ENCODE assay signal across 9 mouse cellular contexts in genomic region chr7:97420958-97421651, GRCm38 (mm10). TPM values are rescaled to one million over a fixed set of nuclear protein-coding genes. Genes with fewer than 3 reads are reported as not detected.
A peak's percentile ranks its signal among the peaks of the same experiment; 100 is the strongest.
DNase-seq lines count a peak whose midpoint lies in the region; ATAC-seq lines count a peak whose summit lies in the region.
"Had no signal": no experiment of that assay in that cellular context is flagged by ENCODE, and none has a peak within 500 bp of the region (broad histone marks: within the 10 kb centered on the region; RNA-seq: fewer than 3 reads in every experiment).

No protein-coding gene starts in this region.

- no peak overlapping the region for H3K27ac ChIP-seq in heart, embryonic 12.5 days (ENCODE audit: poor library complexity, severe bottlenecking)
- H3K27ac ChIP-seq in heart, embryonic 11.5 days (ENCODE audit: low read depth, low read length) = no peak overlapping the region
- no peak overlapping the region for H3K27ac ChIP-seq in neural tube, embryonic 14.5 days (ENCODE audit: low read depth, low read length)
- no peak overlapping the region; the same call in 1 of the 2 replicates for H3K27ac ChIP-seq in neural tube, embryonic 15.5 days (replicated peaks)

- H3K27me3 ChIP-seq in heart, embryonic 12.5 days (replicated peaks) = no peaks in the 10 kb centered on the region
- H3K27me3 ChIP-seq in heart, embryonic 11.5 days (ENCODE audit: control insufficient read depth, insufficient read depth, low read length) = no peaks in the 10 kb centered on the region
- no peaks in the 10 kb centered on the region for H3K27me3 ChIP-seq in neural tube, embryonic 14.5 days (ENCODE audit: control insufficient read depth, insufficient read depth, low read length)
- H3K27me3 ChIP-seq in neural tube, embryonic 15.5 days (replicated peaks) = no peaks in the 10 kb centered on the region

- H3K4me3 ChIP-seq in heart, embryonic 12.5 days = no peak overlapping the region
- H3K4me3 ChIP-seq in heart, embryonic 11.5 days (ENCODE audit: low read depth, low read length) = no peak overlapping the region
- H3K4me3 ChIP-seq in neural tube, embryonic 14.5 days (ENCODE audit: low read depth, low read length) = no peak overlapping the region
- H3K4me3 ChIP-seq in neural tube, embryonic 15.5 days (replicated peaks) = no peak overlapping the region

- H3K4me2 ChIP-seq in heart, embryonic 12.5 days = no peak overlapping the region
- no peak overlapping the region for H3K4me2 ChIP-seq in heart, embryonic 11.5 days
- H3K4me2 ChIP-seq in neural tube, embryonic 14.5 days (ENCODE audit: low read depth, low read length) = no peak overlapping the region
- H3K4me2 ChIP-seq in neural tube, embryonic 15.5 days = no peak overlapping the region

- ATAC-seq in heart, embryonic 12.5 days (ENCODE audit: insufficient number of reproducible peaks, low FRiP score) = no peak
- no peak for ATAC-seq in heart, embryonic 11.5 days (replicated peaks; ENCODE audit: insufficient number of reproducible peaks, low FRiP score, low TSS enrichment)
- peak; percentile 29; the same call in 1 of the 2 replicates for ATAC-seq in neural tube, embryonic 14.5 days (ENCODE audit: low read depth)
- ATAC-seq in neural tube, embryonic 15.5 days (ENCODE audit: low FRiP score) = no peak; the same call in 1 of the 2 replicates
- ATAC-seq in erythroid progenitor cell, adult 5-6 weeks (replicated peaks; ENCODE audit: low FRiP score, poor library complexity, severe bottlenecking) = no peak
- ATAC-seq: CD4-positive, CD25-positive, alpha-beta regulatory T cell, adult 4 months had no signal

- no peaks in the 10 kb centered on the region for H3K36me3 ChIP-seq in heart, embryonic 12.5 days
- H3K36me3 ChIP-seq in heart, embryonic 11.5 days (ENCODE audit: control insufficient read depth, insufficient read depth, low read length) = no peaks in the 10 kb centered on the region
- H3K36me3 ChIP-seq in neural tube, embryonic 14.5 days (ENCODE audit: control insufficient read depth, insufficient read depth, low read length) = no peaks in the 10 kb centered on the region
- no peaks in the 10 kb centered on the region for H3K36me3 ChIP-seq in neural tube, embryonic 15.5 days

- H3K9ac ChIP-seq in heart, embryonic 12.5 days = 0 out of 2 replicates have a peak overlapping the region, but pooled peaks have one; percentile 15
- H3K9ac ChIP-seq in heart, embryonic 11.5 days (ENCODE audit: low read depth, low read length) = no peak overlapping the region
- no peak overlapping the region for H3K9ac ChIP-seq in neural tube, embryonic 14.5 days (replicated peaks; ENCODE audit: low read depth, low read length)
- no peak overlapping the region for H3K9ac ChIP-seq in neural tube, embryonic 15.5 days (replicated peaks)

- DNase-seq in cerebellum, postnatal 25 days = peak; percentile 79 to 83
- peak; percentile 15 for DNase-seq in telencephalon, adult 2 months (ENCODE audit: low read depth, low spot score)
- DNase-seq in thymus, postnatal 14 days = no peak

- 79% methylated on average over 8 of the region's 8 CpGs for WGBS in heart, embryonic 12.5 days
- 81% methylated on average over 8 of the region's 8 CpGs for WGBS in heart, embryonic 11.5 days (ENCODE audit: insufficient replicate concordance)
- WGBS in neural tube, embryonic 14.5 days = 80% methylated on average over 8 of the region's 8 CpGs
- 78% methylated on average over 8 of the region's 8 CpGs for WGBS in neural tube, embryonic 15.5 days

- H3K9me3 ChIP-seq in heart, embryonic 12.5 days (replicated peaks) = no peaks in the 10 kb centered on the region
- H3K9me3 ChIP-seq in heart, embryonic 11.5 days (replicated peaks; ENCODE audit: control insufficient read depth, low read length) = no peaks in the 10 kb centered on the region
- H3K9me3 ChIP-seq in neural tube, embryonic 14.5 days (ENCODE audit: control insufficient read depth, low read length) = no peaks in the 10 kb centered on the region
- no peaks in the 10 kb centered on the region for H3K9me3 ChIP-seq in neural tube, embryonic 15.5 days (replicated peaks)

- H3K4me1 ChIP-seq in heart, embryonic 12.5 days (replicated peaks) = peaks cover 9% of the 10 kb centered on the region
- H3K4me1 ChIP-seq in heart, embryonic 11.5 days (ENCODE audit: control insufficient read depth, insufficient read depth, low read length) = no peaks in the 10 kb centered on the region; the same call in 1 of the 2 replicates
- no peaks in the 10 kb centered on the region for H3K4me1 ChIP-seq in neural tube, embryonic 14.5 days (ENCODE audit: control insufficient read depth, insufficient read depth, low read length)
- H3K4me1 ChIP-seq in neural tube, embryonic 15.5 days = peaks cover 8% of the 10 kb centered on the region; the same call in 1 of the 2 replicates

RNA-seq across cellular contexts. Expression of gene Thrsp, which starts 3.6 kb away (rescaled TPM):
- polyA plus RNA-seq in heart, embryonic 12.5 days (2016; fragmentation: Nextera tagmentation; extraction: Ambion mirVana) = 0.34 and 0.63 TPM in 2 replicates
- 0.11 and 0.96 TPM in 2 replicates for polyA plus RNA-seq in heart, embryonic 11.5 days (2014; fragmentation: Nextera tagmentation; extraction: Ambion mirVana)
- polyA plus RNA-seq in neural tube, embryonic 14.5 days (2014; fragmentation: Nextera tagmentation; extraction: Ambion mirVana) = 1.3 and 1.4 TPM in 2 replicates
- 1.5 and 2.1 TPM in 2 replicates for polyA plus RNA-seq in neural tube, embryonic 15.5 days (2015; fragmentation: Nextera tagmentation; extraction: Ambion mirVana)
- not detected in 2 replicates for total RNA-seq in erythroid progenitor cell, adult 5-6 weeks (2015; ENCODE audit: low replicate concordance)
- total RNA-seq in erythroid progenitor cell, adult 5-6 weeks (2017; ENCODE audit: low replicate concordance) = not detected in 2 replicates

RNA-seq across cellular contexts. Expression of gene Ndufc2, which starts 21.3 kb away (rescaled TPM):
- polyA plus RNA-seq in heart, embryonic 12.5 days (2016; fragmentation: Nextera tagmentation; extraction: Ambion mirVana) = 580 TPM in 2 replicates
- 502 and 505 TPM in 2 replicates for polyA plus RNA-seq in heart, embryonic 11.5 days (2014; fragmentation: Nextera tagmentation; extraction: Ambion mirVana)
- 490 and 530 TPM in 2 replicates for polyA plus RNA-seq in neural tube, embryonic 14.5 days (2014; fragmentation: Nextera tagmentation; extraction: Ambion mirVana)
- polyA plus RNA-seq in neural tube, embryonic 15.5 days (2015; fragmentation: Nextera tagmentation; extraction: Ambion mirVana) = 469 and 526 TPM in 2 replicates
- 77.1 and 89.3 TPM in 2 replicates for total RNA-seq in erythroid progenitor cell, adult 5-6 weeks (2015; ENCODE audit: low replicate concordance)
- total RNA-seq in erythroid progenitor cell, adult 5-6 weeks (2017; ENCODE audit: low replicate concordance) = 37.2 and 116 TPM in 2 replicates

RNA-seq across cellular contexts. Expression of gene Kctd14, which starts 30.0 kb away (rescaled TPM):
- 0.24 and 0.96 TPM in 2 replicates for polyA plus RNA-seq in heart, embryonic 12.5 days (2016; fragmentation: Nextera tagmentation; extraction: Ambion mirVana)
- 0.66 and 0.67 TPM in 2 replicates for polyA plus RNA-seq in heart, embryonic 11.5 days (2014; fragmentation: Nextera tagmentation; extraction: Ambion mirVana)
- polyA plus RNA-seq in neural tube, embryonic 14.5 days (2014; fragmentation: Nextera tagmentation; extraction: Ambion mirVana) = 2.1 and 2.5 TPM in 2 replicates
- polyA plus RNA-seq in neural tube, embryonic 15.5 days (2015; fragmentation: Nextera tagmentation; extraction: Ambion mirVana) = 2.1 and 3.0 TPM in 2 replicates
- 39.8 and 45.4 TPM in 2 replicates for total RNA-seq in erythroid progenitor cell, adult 5-6 weeks (2015; ENCODE audit: low replicate concordance)
- 23.1 and 46.1 TPM in 2 replicates for total RNA-seq in erythroid progenitor cell, adult 5-6 weeks (2017; ENCODE audit: low replicate concordance)

RNA-seq across cellular contexts. Expression of gene Alg8, which starts 49.7 kb away (rescaled TPM):
- polyA plus RNA-seq in heart, embryonic 12.5 days (2016; fragmentation: Nextera tagmentation; extraction: Ambion mirVana) = 35.0 and 38.7 TPM in 2 replicates
- polyA plus RNA-seq in heart, embryonic 11.5 days (2014; fragmentation: Nextera tagmentation; extraction: Ambion mirVana) = 35.1 and 39.2 TPM in 2 replicates
- 9.6 and 12.0 TPM in 2 replicates for polyA plus RNA-seq in neural tube, embryonic 14.5 days (2014; fragmentation: Nextera tagmentation; extraction: Ambion mirVana)
- polyA plus RNA-seq in neural tube, embryonic 15.5 days (2015; fragmentation: Nextera tagmentation; extraction: Ambion mirVana) = 12.8 and 19.4 TPM in 2 replicates
- total RNA-seq in erythroid progenitor cell, adult 5-6 weeks (2015; ENCODE audit: low replicate concordance) = 19.3 and 32.8 TPM in 2 replicates
- 8.5 and 9.8 TPM in 2 replicates for total RNA-seq in erythroid progenitor cell, adult 5-6 weeks (2017; ENCODE audit: low replicate concordance)

RNA-seq across cellular contexts. Expression of gene Ints4, which starts 59.7 kb away (rescaled TPM):
- 31.1 and 32.8 TPM in 2 replicates for polyA plus RNA-seq in heart, embryonic 12.5 days (2016; fragmentation: Nextera tagmentation; extraction: Ambion mirVana)
- polyA plus RNA-seq in heart, embryonic 11.5 days (2014; fragmentation: Nextera tagmentation; extraction: Ambion mirVana) = 37.8 and 40.1 TPM in 2 replicates
- 45.7 and 50.1 TPM in 2 replicates for polyA plus RNA-seq in neural tube, embryonic 14.5 days (2014; fragmentation: Nextera tagmentation; extraction: Ambion mirVana)
- 39.2 and 39.5 TPM in 2 replicates for polyA plus RNA-seq in neural tube, embryonic 15.5 days (2015; fragmentation: Nextera tagmentation; extraction: Ambion mirVana)
- total RNA-seq in erythroid progenitor cell, adult 5-6 weeks (2015; ENCODE audit: low replicate concordance) = 29.3 and 41.4 TPM in 2 replicates
- 14.4 and 20.3 TPM in 2 replicates for total RNA-seq in erythroid progenitor cell, adult 5-6 weeks (2017; ENCODE audit: low replicate concordance)
